Mouse (Mus musculus) lung, postnatal 14 days (tissue): Measurements from ENCODE around the gene Ptrh1.

Source experiments
- DNase-seq: peaks from one replicate; pipeline ENCODE4 v3.0.0; 2021

The Ptrh1 gene

GRCm38 (mm10) chr2:32808816-32809566 lies 33.4 kb downstream of the Ptrh1 start:
- no peak for DNase-seq

GRCm38 (mm10) chr2:32811959-32812358 lies 36.4 kb downstream of the Ptrh1 start:
- DNase-seq, result no peak

- DNase-seq, result no peak
These were observed 40.9 kb downstream of the Ptrh1 start for GRCm38 (mm10) chr2:32816497-32816896.

- peak; percentile 29 for DNase-seq
These were observed 41.5 kb downstream of the Ptrh1 start for GRCm38 (mm10) chr2:32816946-32817581.

- DNase-seq, result no peak
These were observed 42.0 kb downstream of the Ptrh1 start for GRCm38 (mm10) chr2:32817589-32817988.

GRCm38 (mm10) chr2:32818208-32818607 lies 42.6 kb downstream of the Ptrh1 start:
- no peak for DNase-seq

- DNase-seq, result peak; percentile 61
These were observed 45.6 kb downstream of the Ptrh1 start for GRCm38 (mm10) chr2:32821041-32821802.

- no peak for DNase-seq
These were observed 47.1 kb downstream of the Ptrh1 start for GRCm38 (mm10) chr2:32822643-32823042.

GRCm38 (mm10) chr2:32823153-32823552 lies 47.6 kb downstream of the Ptrh1 start:
- DNase-seq, result no peak

- no peak for DNase-seq
These were observed 48.1 kb downstream of the Ptrh1 start for GRCm38 (mm10) chr2:32823579-32824154.

- DNase-seq, result no peak
These were observed 48.6 kb downstream of the Ptrh1 start for GRCm38 (mm10) chr2:32824181-32824580.

- DNase-seq, result no peak
These were observed 49.2 kb downstream of the Ptrh1 start for GRCm38 (mm10) chr2:32824778-32825177.

- no peak for DNase-seq
These were observed 50.2 kb downstream of the Ptrh1 start for GRCm38 (mm10) chr2:32825796-32826195.
